Mouse (Mus musculus): ENCODE data around the gene Rdh16.

- TF ChIP-seq CTCF (IDR thresholded peaks at IDR 0.05; ENCODE audit: insufficient read depth, low read length) (no peak), POLR2A (IDR thresholded peaks at IDR 0.05; ENCODE audit: borderline replicate concordance, extremely low read depth, low read depth, low read length) (no peak)
Measured at GRCm38 (mm10) chr10:127755246-127755645, 45.7 kb upstream of the Rdh16 start.

All from lung, adult 2 months (tissue).